Mouse (Mus musculus): ENCODE data around the gene S100a6. TPM values are rescaled to one million over a fixed set of nuclear protein-coding genes. Genes with fewer than 3 reads are reported as not detected.

The S100a6 gene
- polyA plus RNA-seq, 1 experiment from 2014 or later = 3,685 TPM

GRCm38 (mm10) chr3:90582156-90582555 lies 30.5 kb upstream of the S100a6 start:
- 94% methylated on average over 1 of the region's 1 CpGs for WGBS
- Histone ChIP-seq H3K27me3 (ENCODE audit: control insufficient read depth, insufficient read depth, low read length) (no peaks in the 10 kb centered on the region), H3K9me3 (ENCODE audit: control insufficient read depth, low read length) (no peaks in the 10 kb centered on the region), H3K4me3 (ENCODE audit: low read depth, low read length) (no peak overlapping the region), H3K4me2 (replicated peaks; ENCODE audit: low read depth) (no peak overlapping the region), H3K4me1 (replicated peaks; ENCODE audit: control insufficient read depth, insufficient read depth) (peaks cover 4% of the 10 kb centered on the region), H3K27ac (replicated peaks) (no peak overlapping the region), H3K36me3 (ENCODE audit: control insufficient read depth, insufficient read depth, low read length) (no peaks in the 10 kb centered on the region), H3K9ac (ENCODE audit: low read length) (no peak overlapping the region)
- DNase-seq (ENCODE audit: low spot score) (no peak), ATAC-seq (ENCODE audit: low FRiP score, low TSS enrichment) (no peak)
- TF ChIP-seq CTCF (IDR thresholded peaks at IDR 0.05; ENCODE audit: low read depth) = peak; percentile 61
- no peak for TF ChIP-seq EP300 (optimal IDR thresholded peaks at IDR 0.05)

- WGBS = 89% methylated on average over 4 of the region's 4 CpGs
- Histone ChIP-seq H3K27ac (replicated peaks) (no peak overlapping the region), H3K9ac (ENCODE audit: low read length) (no peak overlapping the region), H3K4me1 (replicated peaks; ENCODE audit: control insufficient read depth, insufficient read depth) (peaks cover 5% of the 10 kb centered on the region), H3K9me3 (ENCODE audit: control insufficient read depth, low read length) (no peaks in the 10 kb centered on the region), H3K27me3 (ENCODE audit: control insufficient read depth, insufficient read depth, low read length) (no peaks in the 10 kb centered on the region), H3K36me3 (ENCODE audit: control insufficient read depth, insufficient read depth, low read length) (no peaks in the 10 kb centered on the region), H3K4me3 (ENCODE audit: low read depth, low read length) (no peak overlapping the region), H3K4me2 (replicated peaks; ENCODE audit: low read depth) (no peak overlapping the region)
- TF ChIP-seq EP300 (optimal IDR thresholded peaks at IDR 0.05) (no peak), CTCF (IDR thresholded peaks at IDR 0.05; ENCODE audit: low read depth) (no peak)
- DNase-seq (ENCODE audit: low spot score) (no peak), ATAC-seq (ENCODE audit: low FRiP score, low TSS enrichment) (no peak)
Measured at GRCm38 (mm10) chr3:90582556-90582955, 30.1 kb upstream of the S100a6 start.

GRCm38 (mm10) chr3:90583893-90584292 lies 28.8 kb upstream of the S100a6 start:
- ATAC-seq (ENCODE audit: low FRiP score, low TSS enrichment) = no peak
- no peak for DNase-seq (ENCODE audit: low spot score)
- 40% methylated on average over 3 of the region's 3 CpGs for whole genome bisulfite sequencing
- H3K4me1 ChIP-seq (replicated peaks; ENCODE audit: control insufficient read depth, insufficient read depth) = peaks cover 5% of the 10 kb centered on the region
- H3K9ac ChIP-seq (ENCODE audit: low read length) = no peak overlapping the region
- H3K4me3 ChIP-seq (ENCODE audit: low read depth, low read length) = no peak overlapping the region
- H3K27me3 ChIP-seq (ENCODE audit: control insufficient read depth, insufficient read depth, low read length) = no peaks in the 10 kb centered on the region
- TF ChIP-seq EP300 (optimal IDR thresholded peaks at IDR 0.05) = no peak
- H3K4me2 ChIP-seq (replicated peaks; ENCODE audit: low read depth) = no peak overlapping the region
- H3K36me3 ChIP-seq (ENCODE audit: control insufficient read depth, insufficient read depth, low read length) = no peaks in the 10 kb centered on the region
- no peak overlapping the region for H3K27ac ChIP-seq (replicated peaks)
- no peaks in the 10 kb centered on the region for H3K9me3 ChIP-seq (ENCODE audit: control insufficient read depth, low read length)

- 0 out of 2 replicates have a peak overlapping the region, but pooled peaks have one; percentile 14 for H3K4me2 ChIP-seq (replicated peaks; ENCODE audit: low read depth)
- H3K9ac ChIP-seq (ENCODE audit: low read length) = no peak overlapping the region
- TF ChIP-seq EP300 (optimal IDR thresholded peaks at IDR 0.05) (peak; percentile 62), CTCF (IDR thresholded peaks at IDR 0.05; ENCODE audit: low read depth) (peak; percentile 95)
- DNase-seq (ENCODE audit: low spot score) (peak; percentile 80), ATAC-seq (ENCODE audit: low FRiP score, low TSS enrichment) (peak; percentile 85)
- H3K4me1 ChIP-seq (replicated peaks; ENCODE audit: control insufficient read depth, insufficient read depth) = peaks cover 5% of the 10 kb centered on the region
- no peaks in the 10 kb centered on the region for H3K9me3 ChIP-seq (ENCODE audit: control insufficient read depth, low read length)
- H3K4me3 ChIP-seq (ENCODE audit: low read depth, low read length) = no peak overlapping the region
- no peaks in the 10 kb centered on the region for H3K27me3 ChIP-seq (ENCODE audit: control insufficient read depth, insufficient read depth, low read length)
- H3K36me3 ChIP-seq (ENCODE audit: control insufficient read depth, insufficient read depth, low read length) = no peaks in the 10 kb centered on the region
- peak overlapping the region; percentile 97 for H3K27ac ChIP-seq (replicated peaks)
- 33% methylated on average over 5 of the region's 5 CpGs for WGBS
Measured at GRCm38 (mm10) chr3:90585595-90585994, 27.1 kb upstream of the S100a6 start.

- TF ChIP-seq EP300 (optimal IDR thresholded peaks at IDR 0.05) = no peak
- Histone ChIP-seq H3K9ac (ENCODE audit: low read length) (peak overlapping the region; percentile 47; the same call in 1 of the 2 replicates), H3K4me3 (ENCODE audit: low read depth, low read length) (no peak overlapping the region), H3K27ac (replicated peaks) (peak overlapping the region; percentile 97), H3K4me2 (replicated peaks; ENCODE audit: low read depth) (no peak overlapping the region), H3K9me3 (ENCODE audit: control insufficient read depth, low read length) (no peaks in the 10 kb centered on the region), H3K4me1 (replicated peaks; ENCODE audit: control insufficient read depth, insufficient read depth) (peaks cover 5% of the 10 kb centered on the region), H3K36me3 (ENCODE audit: control insufficient read depth, insufficient read depth, low read length) (no peaks in the 10 kb centered on the region), H3K27me3 (ENCODE audit: control insufficient read depth, insufficient read depth, low read length) (no peaks in the 10 kb centered on the region)
- 70% methylated on average over 15 of the region's 15 CpGs for whole genome bisulfite sequencing
- no peak for DNase-seq (ENCODE audit: low spot score)
- no peak for ATAC-seq (ENCODE audit: low FRiP score, low TSS enrichment)
Measured at GRCm38 (mm10) chr3:90586016-90586643, 26.6 kb upstream of the S100a6 start.

GRCm38 (mm10) chr3:90586906-90587305 lies 25.8 kb upstream of the S100a6 start:
- WGBS = 33% methylated on average over 10 of the region's 10 CpGs
- DNase-seq (ENCODE audit: low spot score) (peak; percentile 94), ATAC-seq (ENCODE audit: low FRiP score, low TSS enrichment) (peak; percentile 87)
- H3K4me2 ChIP-seq (replicated peaks; ENCODE audit: low read depth) = no peak overlapping the region
- H3K4me3 ChIP-seq (ENCODE audit: low read depth, low read length) = no peak overlapping the region
- no peaks in the 10 kb centered on the region for H3K9me3 ChIP-seq (ENCODE audit: control insufficient read depth, low read length)
- no peak overlapping the region for H3K9ac ChIP-seq (ENCODE audit: low read length)
- H3K4me1 ChIP-seq (replicated peaks; ENCODE audit: control insufficient read depth, insufficient read depth) = peaks cover 5% of the 10 kb centered on the region
- TF ChIP-seq EP300 (optimal IDR thresholded peaks at IDR 0.05) (no peak), CTCF (IDR thresholded peaks at IDR 0.05; ENCODE audit: low read depth) (peak; percentile 26; the same call in 1 of the 2 replicates)
- no peaks in the 10 kb centered on the region for H3K36me3 ChIP-seq (ENCODE audit: control insufficient read depth, insufficient read depth, low read length)
- H3K27ac ChIP-seq (replicated peaks) = peak overlapping the region; percentile 97
- no peaks in the 10 kb centered on the region for H3K27me3 ChIP-seq (ENCODE audit: control insufficient read depth, insufficient read depth, low read length)

Data from stomach, postnatal 0 days (tissue).